Comparison of ENCODE assay signal across 16 mouse cellular contexts in genomic region chr14:61836231-61836630, GRCm38 (mm10).
DNase-seq lines count a peak whose midpoint lies in the region; ATAC-seq and TF ChIP-seq lines count a peak whose summit lies in the region.
"Had no signal": no experiment of that assay in that cellular context is flagged by ENCODE, and none has a peak within 500 bp of the region (broad histone marks: within the 10 kb centered on the region; RNA-seq: fewer than 3 reads in every experiment).

No protein-coding gene starts in this region.

- peak; percentile 71 for TF ChIP-seq EP300 in CH12.LX (IDR thresholded peaks at IDR 0.05; ENCODE audit: low read length)

- no peak overlapping the region for H3K4me2 ChIP-seq in kidney, embryonic 16.5 days (replicated peaks; ENCODE audit: low read depth, low read length)
- H3K4me2 ChIP-seq in CH12.LX (ENCODE audit: insufficient read depth, low read depth, poor library complexity, severe bottlenecking), result no peak overlapping the region
- no peak overlapping the region for H3K4me2 ChIP-seq in myocyte (ENCODE audit: low read depth)
- H3K4me2 ChIP-seq: heart, embryonic 12.5 days; hindbrain, embryonic 15.5 days; neural tube, embryonic 12.5 days had no signal

- TF ChIP-seq RAD21 in CH12.LX (IDR thresholded peaks at IDR 0.05; ENCODE audit: low read depth, low read length), result no peak

- no peaks in the 10 kb centered on the region for H3K36me3 ChIP-seq in kidney, embryonic 16.5 days (ENCODE audit: insufficient read depth, low read length)
- no peaks in the 10 kb centered on the region for H3K36me3 ChIP-seq in CH12.LX (replicated peaks in 1 of 2; ENCODE audit: control insufficient read depth in 1 of 2, insufficient read depth in 1 of 2, low read length in 1 of 2)
- H3K36me3 ChIP-seq in myocyte (ENCODE audit: control insufficient read depth, insufficient read depth), result no peaks in the 10 kb centered on the region
- H3K36me3 ChIP-seq: heart, embryonic 12.5 days; hindbrain, embryonic 15.5 days; neural tube, embryonic 12.5 days had no signal

- dilution Hi-C loops in CH12.LX (cut with MboI; ENCODE audit: extremely low pct_ligation_motif_present, extremely low pct_unique_long_range_greater_than_20kb, low sequenced_read_pairs), result no loop called here

- DNase-seq in kidney, postnatal 14 days, result no peak
- DNase-seq in CH12.LX (ENCODE audit: extremely low read depth), result peak; percentile 71
- DNase-seq in forelimb bud, embryonic 11.5 days (ENCODE audit: low read depth, low spot score), result peak; percentile 79
- DNase-seq in cerebellum, adult 2 months, result no peak
- DNase-seq in gastrocnemius, postnatal 36 days, result no peak
- DNase-seq in spleen, postnatal 14 days (ENCODE audit: low spot score in 2 of 2), result no peak
- DNase-seq: cerebellum, adult 9-11 months; kidney, postnatal 4 days; left cerebral cortex, postnatal 4 days had no signal

- H3K4me1 ChIP-seq in kidney, embryonic 16.5 days (ENCODE audit: insufficient read depth, low read length), result peaks cover 6% of the 10 kb centered on the region; the same call in 1 of the 2 replicates
- H3K4me1 ChIP-seq in CH12.LX (ENCODE audit: control insufficient read depth in 1 of 2, insufficient read depth in 2 of 2), result peaks cover 3 to 31% of the 10 kb centered on the region in 2 experiments
- H3K4me1 ChIP-seq in cerebellum, adult 2 months (ENCODE audit: control insufficient read depth, insufficient read depth, low read length), result no peaks in the 10 kb centered on the region
- H3K4me1 ChIP-seq: hindbrain, embryonic 15.5 days; neural tube, embryonic 12.5 days had no signal

- WGBS in kidney, embryonic 16.5 days, result 55% methylated on average over 6 of the region's 6 CpGs
- 85% methylated on average over 6 of the region's 6 CpGs for WGBS in cerebellum, adult 2 months

- no peaks in the 10 kb centered on the region for H3K9me3 ChIP-seq in kidney, embryonic 16.5 days (ENCODE audit: low read length)
- H3K9me3 ChIP-seq in CH12.LX (replicated peaks; ENCODE audit: low read length), result peaks cover 9% of the 10 kb centered on the region
- H3K9me3 ChIP-seq: hindbrain, embryonic 15.5 days; neural tube, embryonic 12.5 days had no signal

- TF ChIP-seq CTCF in CH12.LX (conservative IDR thresholded peaks at IDR 0.05 in 1 of 2, IDR thresholded peaks at IDR 0.05 in 1 of 2; ENCODE audit: low read depth in 2 of 2, low read length in 2 of 2), result no peak
- TF ChIP-seq CTCF in cerebellum, adult 2 months (IDR thresholded peaks at IDR 0.05; ENCODE audit: borderline replicate concordance, insufficient read depth, low read depth, low read length), result no peak

- in situ Hi-C loops in CH12.LX (cut with MboI; ENCODE audit: low pct_ligation_motif_present, low pct_unique_long_range_greater_than_20kb, low sequenced_read_pairs), result no loop called here

- peak overlapping the region; percentile 22; the same call in 1 of the 2 replicates for H3K27ac ChIP-seq in kidney, embryonic 16.5 days (ENCODE audit: low read length)
- H3K27ac ChIP-seq in CH12.LX (ENCODE audit: insufficient read depth, low read depth), result no peak overlapping the region
- no peak overlapping the region for H3K27ac ChIP-seq in cerebellum, adult 2 months (ENCODE audit: insufficient read depth, low read length)
- H3K27ac ChIP-seq: hindbrain, embryonic 15.5 days; macrophage; neural tube, embryonic 12.5 days; stomach, postnatal 0 days had no signal

- no peaks in the 10 kb centered on the region for H3K27me3 ChIP-seq in kidney, embryonic 16.5 days (ENCODE audit: insufficient read depth, low read length)
- H3K27me3 ChIP-seq in CH12.LX (replicated peaks) (peaks cover 7% of the 10 kb centered on the region), myocyte (ENCODE audit: control insufficient read depth, insufficient read depth, insufficient read length) (no peaks in the 10 kb centered on the region)
- H3K27me3 ChIP-seq in cerebellum, adult 2 months (ENCODE audit: control insufficient read depth, insufficient read depth, low read length), result no peaks in the 10 kb centered on the region
- H3K27me3 ChIP-seq: heart, embryonic 12.5 days; hindbrain, embryonic 15.5 days; neural tube, embryonic 12.5 days had no signal

- ATAC-seq in kidney, embryonic 16.5 days (ENCODE audit: low FRiP score, low TSS enrichment), result peak; percentile 57

- H3K79me2 ChIP-seq in CH12.LX (replicated peaks; ENCODE audit: control insufficient read depth, extremely low read depth, insufficient read depth, poor library complexity, severe bottlenecking) (no peaks in the 10 kb centered on the region), myocyte (ENCODE audit: control insufficient read depth, insufficient read depth) (no peaks in the 10 kb centered on the region)

- H3K4me3 ChIP-seq in kidney, embryonic 16.5 days (ENCODE audit: low read length), result no peak overlapping the region
- H3K4me3 ChIP-seq in CH12.LX (replicated peaks in 1 of 3; ENCODE audit: low read depth in 2 of 3, low read length in 2 of 3, poor library complexity in 1 of 3) (no peak overlapping the region), myocyte (no peak overlapping the region)
- H3K4me3 ChIP-seq in cerebellum, adult 2 months (replicated peaks; ENCODE audit: insufficient read depth, low read depth, low read length), result no peak overlapping the region
- H3K4me3 ChIP-seq: heart, embryonic 12.5 days; hindbrain, embryonic 15.5 days; neural tube, embryonic 12.5 days had no signal

- no peak for TF ChIP-seq POLR2A in CH12.LX (IDR thresholded peaks at IDR 0.05; ENCODE audit: low read depth, low read length)
- no peak for TF ChIP-seq POLR2A in myocyte (IDR thresholded peaks at IDR 0.05; ENCODE audit: insufficient read length, low read depth)
- no peak for TF ChIP-seq POLR2A in cerebellum, adult 2 months (IDR thresholded peaks at IDR 0.05; ENCODE audit: borderline replicate concordance, insufficient read depth, low read length)

- intact Hi-C loops in gastrocnemius, postnatal 36 days (cut with DNase I), result no loop called here

- H3ac ChIP-seq in myocyte (ENCODE audit: control insufficient read depth, insufficient read length), result no peak overlapping the region

- no peak overlapping the region for H3K9ac ChIP-seq in kidney, embryonic 16.5 days (replicated peaks; ENCODE audit: low read length)
- no peak overlapping the region for H3K9ac ChIP-seq in CH12.LX (ENCODE audit: insufficient read depth, low read depth)
- H3K9ac ChIP-seq: heart, embryonic 12.5 days; hindbrain, embryonic 15.5 days; neural tube, embryonic 12.5 days had no signal

TF ChIP-seq in CH12.LX, 34 proteins besides CTCF, POLR2A, EP300 and RAD21:
- peak; percentile 56 for TF ChIP-seq TCF12 (IDR thresholded peaks at IDR 0.05; ENCODE audit: low read depth, low read length)
- TF ChIP-seq MAFK (IDR thresholded peaks at IDR 0.05; ENCODE audit: insufficient replicate concordance, low read length), result no peak
- TF ChIP-seq SMC3 (IDR thresholded peaks at IDR 0.05; ENCODE audit: low read depth, low read length), result no peak
- no peak for TF ChIP-seq MYC (IDR thresholded peaks at IDR 0.05; ENCODE audit: low read depth, low read length)
- TF ChIP-seq ETS1 (conservative IDR thresholded peaks at IDR 0.05; ENCODE audit: low read depth, low read length), result 0 out of 2 replicates have a peak, but pooled peaks have one; percentile 17

TF ChIP-seq in myocyte, 11 proteins besides CTCF, POLR2A, EP300 and RAD21:
- no peak for TF ChIP-seq CEBPB (IDR thresholded peaks at IDR 0.05; ENCODE audit: insufficient read depth, poor library complexity, severe bottlenecking)
- no peak for TF ChIP-seq USF1 (IDR thresholded peaks at IDR 0.05; ENCODE audit: low read depth)
- no peak for TF ChIP-seq POLR2AphosphoS2 (IDR thresholded peaks at IDR 0.05; ENCODE audit: insufficient read length, low read depth)
- peak in 1 of 3 experiments; percentile 3 for TF ChIP-seq MYOG (IDR thresholded peaks at IDR 0.05; ENCODE audit: control insufficient read depth in 1 of 3, insufficient read depth in 1 of 3, insufficient read length in 2 of 3, low read depth in 2 of 3)
- TF ChIP-seq MAX (IDR thresholded peaks at IDR 0.05; ENCODE audit: low read depth), result no peak
- no peak for TF ChIP-seq TCF12 (IDR thresholded peaks at IDR 0.05; ENCODE audit: insufficient read depth, poor library complexity, severe bottlenecking)
- peak; percentile 67 to 94 (median 88) for TF ChIP-seq MYOD1 (IDR thresholded peaks at IDR 0.05; ENCODE audit: control insufficient read depth in 1 of 3, insufficient read length in 2 of 3, low read depth in 2 of 3)
- no peak for TF ChIP-seq E2F4 (IDR thresholded peaks at IDR 0.05; ENCODE audit: insufficient read depth)
- TF ChIP-seq REST (IDR thresholded peaks at IDR 0.05; ENCODE audit: insufficient read depth, insufficient read length), result no peak
- no peak for TF ChIP-seq TCF3 (IDR thresholded peaks at IDR 0.05; ENCODE audit: insufficient read length, low read depth)

Comparison
In these comparisons a context has a peak if more than half of its experiments do, and no peak if none do; other contexts are left out.
1. DNase-seq: peak in CH12.LX (single experiment) and forelimb bud, embryonic 11.5 days (single experiment); none in kidney, postnatal 14 days (single experiment), cerebellum, adult 2 months (0 of 2), gastrocnemius, postnatal 36 days (0 of 2) and spleen, postnatal 14 days (0 of 2).